Mouse (Mus musculus): ENCODE measurements around the gene Trh.

Gene Trh

GRCm38 (mm10) chr6:92224981-92225380 is 19.5 kb downstream of the Trh start:
- no peak for DNase-seq (ENCODE audit: low spot score in 2 of 2)

- no peak for DNase-seq (ENCODE audit: low spot score in 2 of 2)
Measured at GRCm38 (mm10) chr6:92222021-92222420, 22.4 kb downstream of the Trh start.

- no peak for DNase-seq (ENCODE audit: low spot score in 2 of 2)
Measured at GRCm38 (mm10) chr6:92221604-92222003, 22.8 kb downstream of the Trh start.

GRCm38 (mm10) chr6:92219445-92219844 is 25.0 kb downstream of the Trh start:
- DNase-seq (ENCODE audit: low spot score in 2 of 2) = peak in 1 of 2 experiments; percentile 15

GRCm38 (mm10) chr6:92214773-92215449 is 29.5 kb downstream of the Trh start, which contains the start of gene Rbsn:
Gene Rbsn, minus strand, starts transcription at chr6:92214925.
- peak; percentile 81 to 85 for DNase-seq (ENCODE audit: low spot score in 2 of 2)

GRCm38 (mm10) chr6:92214055-92214772 is 30.2 kb downstream of the Trh start:
- peak in 1 of 2 experiments; percentile 3 for DNase-seq (ENCODE audit: low spot score in 2 of 2)

GRCm38 (mm10) chr6:92199414-92199813 is 45.0 kb downstream of the Trh start:
- no peak for DNase-seq (ENCODE audit: low spot score in 2 of 2)
